Mouse (Mus musculus): ENCODE data around the gene Atp7a.
"Not testable (repeated sequence)": the region's sequence is repeated elsewhere in the genome, so short reads cannot be mapped to it uniquely, and the experiment has no call there.

The Atp7a gene

DNA sequence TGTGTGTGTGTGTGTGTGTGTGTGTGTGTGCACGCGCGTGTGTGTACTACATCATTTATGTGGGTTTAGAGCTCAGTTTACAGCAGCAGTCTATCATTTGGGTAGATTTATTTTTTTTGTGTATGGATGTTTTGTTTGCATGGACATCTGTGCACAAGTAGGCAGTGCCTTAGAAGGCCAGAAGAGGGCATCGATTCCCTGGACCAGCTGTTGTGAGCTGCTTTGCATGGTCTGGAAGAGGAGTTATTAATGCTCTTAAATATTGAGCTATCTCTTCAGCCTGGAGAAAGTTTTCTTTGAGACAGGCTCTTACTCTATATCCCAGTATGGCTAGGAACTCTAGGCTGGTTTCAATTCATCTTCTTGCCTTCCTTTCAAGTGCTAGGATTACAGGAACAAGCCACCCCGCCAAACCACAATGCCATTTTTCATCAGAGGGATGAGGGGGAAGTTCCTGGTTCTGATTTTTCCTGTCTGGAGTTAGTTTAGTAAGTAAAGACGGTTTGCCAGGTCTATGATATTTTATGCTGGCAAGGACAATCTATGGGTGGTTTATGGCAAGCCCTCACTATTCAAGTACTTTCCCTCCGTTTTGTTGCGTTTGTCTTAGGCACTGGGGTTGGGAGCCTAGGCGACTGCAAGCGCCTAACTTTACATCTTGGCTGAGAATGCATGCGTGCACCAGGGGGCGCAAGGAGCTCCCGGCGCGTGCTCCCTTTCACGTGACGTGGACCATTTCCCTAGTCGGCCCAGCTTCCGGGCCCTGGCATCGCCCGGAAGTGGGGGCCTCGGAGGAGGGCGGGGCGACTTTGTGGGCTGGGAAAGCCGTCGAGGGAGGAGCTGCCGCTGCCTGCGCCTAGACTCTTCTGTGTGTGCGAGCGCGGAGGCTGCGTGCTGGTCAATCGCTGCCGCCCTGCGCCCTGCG lies at the start of gene Atp7a:
Gene Atp7a (plus strand): TSS at position 859 of the 925 bp plus-strand sequence.
- DNase-seq (ENCODE audit: low spot score): peak; percentile 61

GRCm38 (mm10) chrX:106001605-106002004 lies 25.5 kb upstream of the Atp7a start:
- DNase-seq (ENCODE audit: low spot score): no peak

GRCm38 (mm10) chrX:106010762-106011161 lies 16.3 kb upstream of the Atp7a start:
- no peak for DNase-seq (ENCODE audit: low spot score)

- DNase-seq (ENCODE audit: low spot score): peak; percentile 34
These were observed 15.5 kb upstream of the Atp7a start, which contains the start of gene Magt1 for GRCm38 (mm10) chrX:106011465-106012159. Gene Magt1 (minus strand): TSS chrX:106011906.

- no peak for DNase-seq (ENCODE audit: low spot score)
These were observed 14.5 kb upstream of the Atp7a start for GRCm38 (mm10) chrX:106012559-106012958.

GRCm38 (mm10) chrX:106013217-106013616 lies 13.9 kb upstream of the Atp7a start:
- no peak for DNase-seq (ENCODE audit: low spot score)

GRCm38 (mm10) chrX:106014741-106015377 lies 12.2 kb upstream of the Atp7a start:
- DNase-seq (ENCODE audit: low spot score): not testable (repeated sequence)

DNA sequence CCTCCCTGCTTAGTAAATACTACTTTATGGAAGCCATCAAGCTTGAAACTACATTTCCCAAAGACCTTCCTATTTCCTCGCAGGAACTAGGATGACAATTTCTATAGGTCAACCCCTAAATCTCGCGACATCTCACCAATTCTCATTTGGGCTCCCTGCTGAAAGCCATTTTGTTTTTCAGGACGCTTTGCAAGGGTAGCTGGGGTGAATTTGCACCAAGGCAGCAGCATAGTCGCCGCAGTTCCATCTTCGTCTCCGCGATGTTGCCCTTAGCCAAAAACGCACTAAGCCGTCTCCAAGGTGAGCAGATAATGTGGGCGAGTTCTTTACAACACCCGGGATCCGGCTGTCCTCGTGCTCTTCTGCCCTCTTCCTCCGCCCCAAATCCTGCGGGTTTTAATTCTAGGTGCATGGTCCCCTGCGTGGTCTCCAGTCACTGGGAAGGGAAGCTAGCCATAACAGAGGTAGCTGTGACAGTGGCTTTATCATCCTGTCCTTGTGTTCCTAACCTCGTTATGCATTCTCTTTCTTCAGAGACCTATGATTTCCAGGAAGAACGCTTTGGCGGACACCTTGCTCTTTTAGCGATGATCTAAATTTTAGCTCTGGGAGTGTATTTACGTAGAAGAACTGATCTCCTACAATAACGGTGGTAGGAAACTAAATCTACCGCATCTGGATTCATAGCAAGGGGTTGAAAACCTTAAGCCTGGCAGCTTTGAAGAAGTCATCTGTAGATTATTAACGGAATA lies 11.3 kb upstream of the Atp7a start, which contains the start of gene Cox7b:
Gene Cox7b (plus strand): TSS at position 130 of the 752 bp plus-strand sequence.
- DNase-seq (ENCODE audit: low spot score): no peak

DNA sequence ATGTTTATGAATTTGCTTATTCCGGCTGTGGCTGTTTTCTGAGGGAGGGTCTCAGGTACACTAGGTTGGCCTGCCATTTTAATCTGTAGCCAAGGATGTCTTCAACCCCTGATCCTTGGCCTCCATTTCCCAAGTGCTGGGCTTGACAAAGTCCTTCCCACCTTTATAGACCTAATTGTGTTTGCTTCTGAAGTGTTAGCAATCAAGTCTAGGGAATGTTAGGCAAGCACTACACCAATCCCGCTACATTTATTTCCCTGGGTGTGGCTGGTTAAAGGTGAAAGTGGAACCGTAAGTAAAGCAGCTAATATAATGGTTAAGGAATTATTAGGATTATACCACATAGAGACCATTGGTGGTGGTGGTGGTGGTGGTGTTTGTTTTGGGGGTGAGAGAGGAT lies 10.0 kb upstream of the Atp7a start:
- no peak for DNase-seq (ENCODE audit: low spot score)

DNA sequence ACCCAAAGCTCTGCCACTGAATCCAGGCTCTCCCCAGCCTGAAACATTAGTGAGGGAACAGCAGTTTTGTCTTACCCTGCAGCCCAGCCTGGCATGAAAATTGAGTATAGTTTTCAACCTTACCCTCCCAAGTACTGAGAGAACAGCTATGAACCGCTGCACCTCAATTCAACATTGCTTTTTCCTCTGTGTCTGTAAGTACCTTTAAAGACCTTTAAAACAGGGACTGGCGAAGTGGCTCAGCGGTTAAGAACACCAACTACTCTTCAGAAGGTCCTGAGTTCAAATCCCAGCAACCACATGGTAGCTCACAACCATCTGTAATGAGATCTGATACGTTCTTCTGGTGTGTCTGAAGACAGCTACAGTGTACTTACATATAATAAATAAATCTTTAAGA lies 9.6 kb upstream of the Atp7a start:
- DNase-seq (ENCODE audit: low spot score): no peak

GRCm38 (mm10) chrX:106027343-106027674 lies 233 bp downstream of the Atp7a start:
- DNase-seq (ENCODE audit: low spot score): no peak

- no peak for DNase-seq (ENCODE audit: low spot score)
These were observed 3.1 kb downstream of the Atp7a start for GRCm38 (mm10) chrX:106030176-106030575.

GRCm38 (mm10) chrX:106031124-106031523 lies 4.0 kb downstream of the Atp7a start:
- DNase-seq (ENCODE audit: low spot score): no peak

DNA sequence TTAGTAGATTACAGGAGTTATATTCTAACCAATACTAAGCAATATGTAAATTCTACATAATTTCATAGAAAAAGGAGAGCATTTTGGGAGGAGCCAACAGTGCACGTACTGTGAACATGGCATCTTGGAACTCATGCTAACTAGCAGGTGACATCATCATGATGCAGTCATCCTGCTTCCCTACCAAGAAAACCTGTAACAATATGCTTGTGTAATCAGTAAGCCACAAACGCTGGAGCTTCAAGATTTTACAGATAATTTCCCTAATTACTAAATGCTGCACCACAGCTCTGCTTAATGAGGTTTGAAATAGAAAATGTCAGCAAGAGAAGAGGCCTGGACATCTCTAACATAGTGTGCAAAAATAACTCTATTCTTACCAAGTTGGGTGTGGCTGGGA lies 8.7 kb downstream of the Atp7a start:
- DNase-seq (ENCODE audit: low spot score): no peak

- DNase-seq (ENCODE audit: low spot score): no peak
These were observed 10.2 kb downstream of the Atp7a start for GRCm38 (mm10) chrX:106037185-106037752.

GRCm38 (mm10) chrX:106043863-106044617 lies 17.0 kb downstream of the Atp7a start:
- DNase-seq (ENCODE audit: low spot score): no peak

DNA sequence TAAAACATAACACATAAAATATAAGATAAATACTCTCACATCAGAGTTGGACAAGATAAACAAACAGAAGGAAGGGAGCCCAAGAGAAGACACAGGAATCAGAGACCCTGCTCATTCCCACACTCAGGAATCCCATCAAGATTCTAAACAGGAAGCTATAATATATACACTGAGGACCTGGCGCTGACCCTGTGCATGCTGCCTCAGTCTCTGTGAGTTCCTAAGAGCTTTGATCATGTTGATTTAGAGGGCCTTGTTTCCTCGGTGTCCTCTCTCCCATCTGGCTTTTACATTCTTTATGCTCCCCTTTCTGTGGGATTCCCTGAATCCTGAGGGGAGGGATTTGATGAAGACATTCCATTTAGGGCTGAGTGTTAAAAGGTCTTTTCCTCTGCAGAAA lies 18.4 kb downstream of the Atp7a start:
- no peak for DNase-seq (ENCODE audit: low spot score)

DNA sequence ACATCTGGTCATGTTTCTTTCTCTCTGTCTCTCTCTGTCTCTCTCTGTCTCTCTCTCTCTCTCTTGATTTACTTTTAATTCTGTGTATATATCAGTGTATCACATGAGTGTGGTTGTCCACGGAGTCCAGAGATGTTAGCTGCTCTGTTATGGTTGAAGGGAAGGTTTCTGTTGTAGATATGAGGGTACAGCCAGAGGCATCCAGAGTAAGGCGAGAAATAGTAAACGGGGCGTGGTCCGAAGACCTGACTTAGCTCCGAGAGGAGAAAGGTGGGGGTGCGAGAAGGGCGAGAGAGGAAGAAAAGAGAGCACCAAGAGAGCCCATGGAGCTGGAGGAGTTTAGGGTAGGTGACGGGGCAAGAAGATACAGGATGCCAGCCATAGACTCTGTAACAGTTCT lies 18.9 kb downstream of the Atp7a start:
- DNase-seq (ENCODE audit: low spot score): no peak

DNA sequence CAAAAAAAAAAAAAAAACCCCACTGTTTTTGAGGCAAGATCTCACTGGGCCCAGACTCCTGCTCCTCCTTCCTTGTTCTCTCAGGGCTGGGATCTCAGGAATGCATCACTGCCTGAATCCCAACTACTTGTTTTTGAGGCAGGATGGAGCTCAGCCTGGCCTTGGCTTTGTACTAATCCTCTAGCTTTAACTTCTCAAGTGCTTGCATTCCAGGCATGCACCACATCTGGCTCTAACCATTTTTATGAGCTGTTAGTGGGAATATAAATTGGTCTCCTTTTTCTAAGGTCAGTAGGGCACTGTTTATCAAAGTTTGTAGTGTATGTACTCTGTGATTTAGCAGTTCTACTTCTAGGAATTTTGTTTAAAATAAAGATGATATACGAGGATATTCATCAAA lies 21.1 kb downstream of the Atp7a start:
- DNase-seq (ENCODE audit: low spot score): no peak

DNA sequence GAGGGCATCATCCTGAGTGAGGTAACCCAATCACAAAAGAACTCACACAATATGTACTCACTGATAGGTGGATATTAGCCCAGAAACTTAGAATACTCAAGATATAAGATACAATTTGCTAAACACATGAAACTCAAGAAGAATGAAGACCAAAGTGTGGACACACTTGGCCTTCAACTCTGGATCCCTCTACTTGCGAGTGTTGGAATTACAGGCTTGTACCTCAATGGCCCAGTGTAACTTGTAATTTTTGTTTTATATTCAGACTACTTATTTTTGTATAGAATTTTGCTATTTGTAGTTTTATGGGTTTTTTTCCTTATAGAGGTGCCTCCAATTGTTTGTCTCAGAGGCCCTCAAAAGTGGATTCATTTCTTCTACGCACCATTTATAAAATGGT lies 50.8 kb downstream of the Atp7a start:
- DNase-seq (ENCODE audit: low spot score): not testable (repeated sequence)

Data from urinary bladder, postnatal 10 days (tissue).